Mouse (Mus musculus): ENCODE measurements around the gene Arhgap15. TPM values are rescaled to one million over a fixed set of nuclear protein-coding genes. Genes with fewer than 3 reads are reported as not detected.
A peak's percentile ranks its signal among the peaks of the same experiment; 100 is the strongest.

The Arhgap15 gene
- polyA plus RNA-seq, 1 experiment from 2014 or later: 3.0 TPM

DNA sequence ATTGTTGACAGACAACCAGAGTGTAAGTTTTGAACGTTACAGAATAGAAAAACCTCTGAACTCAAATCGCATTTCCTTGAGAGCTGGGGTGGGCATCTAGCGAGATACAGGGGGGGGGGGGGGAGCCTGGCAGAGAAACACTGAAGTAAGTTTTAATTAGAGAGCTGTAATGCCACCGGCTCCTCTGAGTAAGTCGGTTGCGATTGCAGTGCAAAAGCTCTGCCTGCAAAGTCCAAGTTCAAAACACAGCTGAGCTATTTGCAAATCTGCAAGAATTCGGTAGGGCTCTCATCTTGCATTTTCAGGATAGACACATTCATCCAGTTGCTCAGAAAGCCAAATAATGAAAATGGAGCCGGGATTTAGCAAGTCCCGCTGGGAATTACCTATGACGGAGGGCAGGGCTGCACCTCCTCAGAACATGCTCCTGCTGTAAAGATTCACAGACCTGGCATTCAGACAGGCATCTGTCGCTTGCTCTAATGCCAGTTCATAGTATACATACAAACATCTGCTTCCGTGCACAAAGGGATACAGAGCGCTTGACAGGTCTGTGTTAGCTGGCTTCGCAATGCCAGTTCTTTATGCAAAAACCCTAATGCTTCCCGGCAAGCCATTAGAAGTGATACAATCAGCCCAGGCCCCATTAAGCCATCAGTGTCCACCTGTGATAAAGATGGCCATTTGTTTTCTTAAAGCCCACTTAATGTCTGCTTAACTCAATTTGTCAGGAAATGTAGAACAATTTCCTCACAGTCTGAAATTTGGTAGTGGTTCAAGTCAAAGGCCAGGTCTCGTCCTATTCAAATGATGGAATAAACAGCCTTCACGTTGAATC, 556.6 kb downstream of the Arhgap15 start:
- H3K27ac ChIP-seq: peak overlapping the region; percentile 38
- WGBS: 33% methylated on average over 17 of the region's 17 CpGs
- no peak overlapping the region for H3K9ac ChIP-seq
- no peaks in the 10 kb centered on the region for H3K4me1 ChIP-seq
- H3K4me2 ChIP-seq: peak overlapping the region; percentile 24; the same call in 1 of the 2 replicates
- no peak for ATAC-seq (ENCODE audit: insufficient read depth, low FRiP score, low read depth)
- H3K9me3 ChIP-seq: no peaks in the 10 kb centered on the region
- H3K36me3 ChIP-seq: no peaks in the 10 kb centered on the region
- H3K27me3 ChIP-seq (replicated peaks): no peaks in the 10 kb centered on the region
- H3K4me3 ChIP-seq (replicated peaks): no peak overlapping the region

DNA sequence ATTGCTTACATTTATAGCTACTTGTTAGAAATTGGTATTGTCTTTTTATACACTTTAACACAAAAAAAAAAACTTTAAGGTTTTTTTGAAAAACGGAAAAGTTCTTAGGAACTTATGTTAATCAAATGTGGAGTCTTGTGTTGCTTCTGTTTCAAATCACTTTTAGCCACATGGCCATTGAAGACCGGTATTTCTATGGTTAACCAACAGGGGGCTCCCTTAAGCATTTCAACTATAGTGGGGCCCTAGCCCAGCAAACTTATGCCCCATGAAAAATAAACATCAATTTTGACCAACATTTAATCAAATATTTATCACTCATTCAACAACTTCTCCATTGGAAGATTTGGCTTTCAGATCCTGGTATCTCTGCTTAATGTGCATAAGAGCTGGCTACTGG, 557.5 kb downstream of the Arhgap15 start:
- H3K9ac ChIP-seq: no peak overlapping the region
- no peak overlapping the region for H3K4me2 ChIP-seq
- H3K27me3 ChIP-seq (replicated peaks): no peaks in the 10 kb centered on the region
- H3K36me3 ChIP-seq: no peaks in the 10 kb centered on the region
- no peaks in the 10 kb centered on the region for H3K4me1 ChIP-seq
- no peak overlapping the region for H3K27ac ChIP-seq
- H3K9me3 ChIP-seq: no peaks in the 10 kb centered on the region
- H3K4me3 ChIP-seq (replicated peaks): no peak overlapping the region
- WGBS: 47% methylated on average over 2 of the region's 2 CpGs
- ATAC-seq (ENCODE audit: insufficient read depth, low FRiP score, low read depth): no peak

DNA sequence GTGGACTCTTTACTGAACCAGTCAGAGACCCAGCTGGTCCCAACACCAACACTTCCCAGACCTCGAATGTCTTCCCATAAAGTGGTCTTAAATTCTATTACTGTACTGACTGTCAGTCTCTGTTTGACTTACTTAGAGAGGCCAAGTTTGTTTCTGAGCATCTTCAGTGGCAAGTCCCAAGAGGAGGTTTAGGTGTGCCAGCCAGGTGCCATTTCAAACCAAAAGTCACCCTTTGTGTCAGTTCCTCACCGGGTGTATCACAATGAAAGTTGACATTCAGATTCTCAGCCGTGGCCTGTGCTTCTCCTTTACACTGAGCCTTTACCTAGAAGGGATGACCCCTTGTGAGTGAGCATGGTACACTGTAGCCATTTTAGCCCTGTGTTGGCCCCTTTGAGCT, 560.5 kb downstream of the Arhgap15 start:
- Histone ChIP-seq H3K27ac (no peak overlapping the region), H3K9ac (no peak overlapping the region), H3K9me3 (no peaks in the 10 kb centered on the region), H3K36me3 (no peaks in the 10 kb centered on the region), H3K4me1 (no peaks in the 10 kb centered on the region), H3K27me3 (replicated peaks) (no peaks in the 10 kb centered on the region), H3K4me2 (no peak overlapping the region), H3K4me3 (replicated peaks) (no peak overlapping the region)
- WGBS: 92% methylated on average over 3 of the region's 3 CpGs
- ATAC-seq (ENCODE audit: insufficient read depth, low FRiP score, low read depth): no peak

DNA sequence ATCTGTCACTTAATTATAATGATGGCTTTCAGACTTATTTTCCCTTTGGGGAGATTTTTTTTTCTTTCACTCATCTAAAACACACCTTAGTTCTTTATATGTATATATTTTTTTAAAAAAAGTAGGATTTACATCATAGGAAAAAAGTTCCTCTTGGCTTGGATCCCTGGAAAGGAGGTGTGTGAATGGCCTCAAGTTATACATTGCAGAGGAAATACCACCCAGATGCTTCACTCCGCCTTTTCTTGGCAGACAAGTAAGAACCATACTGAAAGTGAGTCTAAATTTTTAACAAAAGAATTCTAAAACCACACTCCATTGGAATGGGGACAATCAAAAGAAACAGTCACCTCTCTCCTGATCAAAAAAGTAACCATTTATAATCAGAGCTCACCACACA, 560.9 kb downstream of the Arhgap15 start:
- no peak overlapping the region for H3K4me2 ChIP-seq

DNA sequence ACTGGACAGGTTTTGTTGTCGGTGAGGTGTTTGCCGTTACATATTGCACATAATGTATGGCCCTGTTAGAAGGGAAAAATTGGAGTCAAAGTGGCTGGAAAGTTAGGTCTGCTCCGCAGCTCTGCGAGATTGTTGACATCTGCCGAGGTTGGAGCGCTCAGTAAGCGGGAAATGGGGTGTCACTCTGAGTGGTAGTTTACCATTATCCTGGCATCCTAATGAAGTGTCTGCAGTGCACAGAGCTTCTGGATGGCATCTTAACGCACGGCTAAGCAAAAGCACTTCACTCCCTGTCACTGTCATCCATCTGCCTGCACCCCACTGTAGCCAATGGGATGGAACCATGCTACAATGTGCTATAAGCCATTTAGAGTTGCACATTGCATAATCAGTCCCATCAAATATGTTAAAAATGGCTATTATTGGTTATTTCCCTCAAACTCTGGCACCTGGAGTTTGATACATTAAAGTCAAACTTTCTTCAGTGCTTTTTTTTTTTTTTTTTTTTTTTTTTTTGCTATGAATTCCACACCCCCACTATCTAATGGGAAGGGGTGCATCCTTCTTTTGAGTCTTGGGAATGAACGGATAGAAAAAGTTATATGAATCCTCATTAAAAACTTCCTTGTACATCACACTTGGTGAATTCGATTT, 561.6 kb downstream of the Arhgap15 start:
- Histone ChIP-seq H3K4me3 (replicated peaks) (no peak overlapping the region), H3K4me2 (no peak overlapping the region), H3K27ac (no peak overlapping the region), H3K36me3 (no peaks in the 10 kb centered on the region), H3K4me1 (no peaks in the 10 kb centered on the region), H3K27me3 (replicated peaks) (no peaks in the 10 kb centered on the region), H3K9ac (no peak overlapping the region), H3K9me3 (no peaks in the 10 kb centered on the region)
- 77% methylated on average over 11 of the region's 11 CpGs for WGBS
- no peak for ATAC-seq (ENCODE audit: insufficient read depth, low FRiP score, low read depth)

More for the DNA sequence above, 560.9 kb downstream of the Arhgap15 start:
- Histone ChIP-seq H3K27me3 (replicated peaks) (no peaks in the 10 kb centered on the region), H3K27ac (no peak overlapping the region), H3K4me3 (replicated peaks) (no peak overlapping the region), H3K9me3 (no peaks in the 10 kb centered on the region), H3K9ac (no peak overlapping the region), H3K36me3 (no peaks in the 10 kb centered on the region), H3K4me1 (no peaks in the 10 kb centered on the region)
- WGBS: 84% methylated on average over 1 of the region's 1 CpGs
- no peak for ATAC-seq (ENCODE audit: insufficient read depth, low FRiP score, low read depth)

DNA sequence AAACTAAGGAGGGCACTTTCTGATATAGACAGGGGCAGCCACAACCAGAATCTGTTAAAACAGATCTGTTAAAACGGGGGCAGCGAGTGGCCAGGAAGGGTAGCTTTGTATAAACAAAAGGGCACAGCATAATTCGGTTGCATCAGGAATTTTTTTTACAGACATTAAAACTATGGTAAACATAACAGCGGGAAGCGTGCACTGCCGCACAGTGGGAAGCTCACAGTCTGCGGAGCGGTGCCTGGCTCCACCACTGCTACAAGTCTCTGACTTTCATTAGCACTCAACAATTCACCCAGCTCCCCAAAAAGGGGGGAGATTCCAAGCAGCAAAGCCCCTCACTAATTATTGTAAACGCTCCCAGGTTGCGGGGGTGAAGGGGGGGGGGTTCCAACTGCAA, 562.6 kb downstream of the Arhgap15 start:
- no peaks in the 10 kb centered on the region for H3K4me1 ChIP-seq
- 30% methylated on average over 10 of the region's 10 CpGs for WGBS
- H3K27ac ChIP-seq: no peak overlapping the region
- no peaks in the 10 kb centered on the region for H3K27me3 ChIP-seq (replicated peaks)
- no peak overlapping the region for H3K9ac ChIP-seq
- no peaks in the 10 kb centered on the region for H3K9me3 ChIP-seq
- H3K36me3 ChIP-seq: no peaks in the 10 kb centered on the region
- H3K4me2 ChIP-seq: peak overlapping the region; percentile 25; the same call in 1 of the 2 replicates
- no peak overlapping the region for H3K4me3 ChIP-seq (replicated peaks)
- ATAC-seq (ENCODE audit: insufficient read depth, low FRiP score, low read depth): no peak

DNA sequence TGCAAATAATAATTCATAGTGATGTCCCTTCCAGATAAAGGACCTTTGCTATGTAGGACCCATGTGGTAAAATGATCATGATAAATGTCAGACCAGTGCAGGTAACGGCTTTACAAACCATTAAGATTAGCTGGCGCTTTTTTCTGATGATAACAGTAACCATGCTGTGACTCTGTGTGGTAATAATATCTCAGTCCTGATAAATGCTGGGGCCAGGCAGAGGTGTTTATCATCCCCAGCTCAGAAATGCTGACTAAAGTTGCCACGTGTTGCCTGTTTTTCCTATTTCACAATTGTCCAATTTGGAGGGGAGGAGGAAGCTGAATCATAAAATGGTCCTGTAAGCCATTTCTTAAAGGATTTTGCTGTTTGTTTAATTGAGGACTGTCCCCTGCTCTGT, 564.9 kb downstream of the Arhgap15 start:
- 53% methylated on average over 3 of the region's 3 CpGs for WGBS
- H3K4me1 ChIP-seq: no peaks in the 10 kb centered on the region
- H3K27ac ChIP-seq: no peak overlapping the region
- no peak overlapping the region for H3K4me2 ChIP-seq
- H3K9ac ChIP-seq: no peak overlapping the region
- no peaks in the 10 kb centered on the region for H3K27me3 ChIP-seq (replicated peaks)
- no peak for ATAC-seq (ENCODE audit: insufficient read depth, low FRiP score, low read depth)
- H3K9me3 ChIP-seq: no peaks in the 10 kb centered on the region
- H3K36me3 ChIP-seq: no peaks in the 10 kb centered on the region
- no peak overlapping the region for H3K4me3 ChIP-seq (replicated peaks)

DNA sequence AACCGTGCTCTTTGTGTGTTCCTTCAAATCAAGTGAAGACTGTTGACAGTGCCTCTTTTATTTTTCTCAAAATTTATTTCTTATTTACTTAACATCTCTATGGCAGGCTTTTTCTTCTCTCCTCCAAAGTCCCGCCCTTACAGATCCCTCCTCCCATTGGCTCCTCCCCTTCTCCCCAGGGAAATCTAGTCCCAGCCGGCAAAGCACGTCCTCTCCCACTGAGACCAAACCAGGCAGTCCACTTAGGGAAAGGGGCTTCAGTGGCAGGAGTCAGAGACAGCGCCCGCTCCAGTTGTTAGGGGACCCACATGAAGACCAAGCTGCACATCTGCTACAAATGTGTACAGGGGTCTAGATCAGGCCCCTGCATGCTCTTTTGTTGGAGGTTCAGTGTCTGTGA, 569.8 kb downstream of the Arhgap15 start:
- no peak for ATAC-seq (ENCODE audit: insufficient read depth, low FRiP score, low read depth)
- Histone ChIP-seq H3K4me2 (no peak overlapping the region), H3K4me1 (no peaks in the 10 kb centered on the region), H3K27me3 (replicated peaks) (no peaks in the 10 kb centered on the region), H3K36me3 (no peaks in the 10 kb centered on the region), H3K27ac (no peak overlapping the region), H3K9ac (no peak overlapping the region), H3K9me3 (no peaks in the 10 kb centered on the region), H3K4me3 (replicated peaks) (no peak overlapping the region)
- 73% methylated on average over 6 of the region's 6 CpGs for WGBS

DNA sequence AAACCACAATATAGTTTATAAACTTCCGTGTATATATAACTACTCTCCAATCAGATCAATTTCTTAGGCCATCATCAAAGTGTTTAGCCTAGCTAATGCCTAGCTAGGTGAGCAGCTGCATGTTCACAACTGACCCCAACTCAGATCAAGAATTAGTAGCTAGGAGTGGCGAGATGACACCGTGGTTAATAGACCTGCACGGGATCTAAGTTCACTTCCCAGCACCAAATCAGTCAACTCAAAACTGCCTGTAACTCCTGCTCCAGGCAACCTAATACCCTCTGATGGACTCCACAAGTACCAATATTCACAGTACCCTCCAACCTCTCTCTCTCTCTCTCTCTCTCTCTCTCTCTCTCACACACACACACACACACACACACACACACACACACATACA, 570.9 kb downstream of the Arhgap15 start:
- WGBS: 96% methylated on average over 4 of the region's 4 CpGs
- H3K9me3 ChIP-seq: no peaks in the 10 kb centered on the region
- ATAC-seq (ENCODE audit: insufficient read depth, low FRiP score, low read depth): no peak
- no peak overlapping the region for H3K27ac ChIP-seq
- H3K36me3 ChIP-seq: no peaks in the 10 kb centered on the region
- no peaks in the 10 kb centered on the region for H3K27me3 ChIP-seq (replicated peaks)
- no peak overlapping the region for H3K4me2 ChIP-seq
- H3K4me1 ChIP-seq: no peaks in the 10 kb centered on the region
- no peak overlapping the region for H3K4me3 ChIP-seq (replicated peaks)
- H3K9ac ChIP-seq: no peak overlapping the region

DNA sequence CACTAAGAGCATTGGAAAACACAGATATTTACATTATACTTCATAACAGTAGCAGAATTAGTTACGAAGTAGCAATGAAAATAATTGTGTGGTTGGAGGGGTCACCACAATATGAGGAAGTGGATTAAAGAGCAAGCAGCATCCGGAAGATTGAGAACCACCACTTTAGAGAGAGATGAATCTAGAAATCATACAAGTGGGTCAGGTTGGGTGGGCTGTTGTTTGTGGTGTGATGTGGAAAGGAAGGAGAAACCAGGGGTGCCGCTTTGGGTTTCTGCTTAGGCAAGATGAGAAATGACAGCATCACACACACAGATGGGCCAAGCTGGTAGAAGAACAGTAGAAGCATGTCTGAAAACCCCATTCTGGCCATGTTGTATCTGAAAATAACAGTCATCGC, 575.2 kb downstream of the Arhgap15 start:
- no peaks in the 10 kb centered on the region for H3K4me1 ChIP-seq
- no peak for ATAC-seq (ENCODE audit: insufficient read depth, low FRiP score, low read depth)
- H3K27me3 ChIP-seq (replicated peaks): no peaks in the 10 kb centered on the region
- no peak overlapping the region for H3K9ac ChIP-seq
- H3K9me3 ChIP-seq: no peaks in the 10 kb centered on the region
- H3K4me2 ChIP-seq: no peak overlapping the region
- H3K27ac ChIP-seq: no peak overlapping the region
- WGBS: 92% methylated on average over 4 of the region's 4 CpGs
- H3K36me3 ChIP-seq: no peaks in the 10 kb centered on the region
- no peak overlapping the region for H3K4me3 ChIP-seq (replicated peaks)

DNA sequence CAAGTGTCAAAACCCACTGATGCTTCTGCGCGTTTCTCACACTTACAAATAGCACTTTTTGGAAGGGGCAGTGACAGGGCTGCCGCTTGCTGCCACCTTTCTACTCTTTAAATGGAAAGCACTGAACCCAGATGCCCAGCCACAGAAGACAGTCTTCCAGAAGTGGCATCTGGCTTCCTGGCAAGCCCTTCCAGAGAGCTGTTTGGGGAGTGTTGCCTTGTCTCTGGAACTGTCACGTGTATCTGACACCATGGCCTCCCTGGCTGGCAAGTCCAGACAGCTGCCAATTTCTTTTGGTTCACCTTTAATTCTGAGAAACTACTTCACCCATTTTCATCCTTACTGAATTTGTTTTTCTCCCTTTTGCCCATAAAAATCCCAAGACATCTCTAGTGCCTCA, 584.7 kb downstream of the Arhgap15 start:
- no peaks in the 10 kb centered on the region for H3K4me1 ChIP-seq
- WGBS: 83% methylated on average over 4 of the region's 4 CpGs
- no peak for ATAC-seq (ENCODE audit: insufficient read depth, low FRiP score, low read depth)

DNA sequence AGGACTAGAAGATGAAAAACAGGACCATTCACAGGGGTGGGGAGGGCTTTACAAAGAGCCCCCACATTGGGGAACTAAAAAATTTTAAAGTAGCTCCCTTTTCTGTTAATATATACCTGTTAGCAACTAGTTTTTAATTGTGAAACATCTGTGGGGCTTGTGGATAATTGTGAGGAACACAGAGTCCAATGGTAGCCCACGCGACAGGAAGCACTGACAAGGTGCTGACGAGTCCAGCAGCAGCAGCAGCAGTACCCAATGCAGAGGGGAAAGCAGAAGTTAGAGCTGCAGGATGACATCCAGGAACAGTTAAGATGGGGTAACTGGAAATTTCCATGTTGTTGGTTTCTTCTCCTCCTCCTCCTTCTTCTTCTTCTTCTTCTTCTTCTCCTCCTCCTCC, 585.4 kb downstream of the Arhgap15 start:
- no peaks in the 10 kb centered on the region for H3K27me3 ChIP-seq (replicated peaks)
- ATAC-seq (ENCODE audit: insufficient read depth, low FRiP score, low read depth): no peak
- no peak overlapping the region for H3K4me3 ChIP-seq (replicated peaks)
- H3K9ac ChIP-seq: no peak overlapping the region
- H3K36me3 ChIP-seq: no peaks in the 10 kb centered on the region
- H3K9me3 ChIP-seq: no peaks in the 10 kb centered on the region
- WGBS: 65% methylated on average over 3 of the region's 3 CpGs
- H3K4me1 ChIP-seq: no peaks in the 10 kb centered on the region
- H3K27ac ChIP-seq: no peak overlapping the region
- no peak overlapping the region for H3K4me2 ChIP-seq

More for the DNA sequence above, 584.7 kb downstream of the Arhgap15 start:
- H3K27ac ChIP-seq: no peak overlapping the region
- no peaks in the 10 kb centered on the region for H3K36me3 ChIP-seq
- no peak overlapping the region for H3K9ac ChIP-seq
- no peaks in the 10 kb centered on the region for H3K9me3 ChIP-seq
- H3K4me3 ChIP-seq (replicated peaks): no peak overlapping the region
- no peak overlapping the region for H3K4me2 ChIP-seq
- no peaks in the 10 kb centered on the region for H3K27me3 ChIP-seq (replicated peaks)

Data from stomach, embryonic 15.5 days (tissue).